ENCODE assay signal across 8 mouse cellular contexts in the genomic region with DNA sequence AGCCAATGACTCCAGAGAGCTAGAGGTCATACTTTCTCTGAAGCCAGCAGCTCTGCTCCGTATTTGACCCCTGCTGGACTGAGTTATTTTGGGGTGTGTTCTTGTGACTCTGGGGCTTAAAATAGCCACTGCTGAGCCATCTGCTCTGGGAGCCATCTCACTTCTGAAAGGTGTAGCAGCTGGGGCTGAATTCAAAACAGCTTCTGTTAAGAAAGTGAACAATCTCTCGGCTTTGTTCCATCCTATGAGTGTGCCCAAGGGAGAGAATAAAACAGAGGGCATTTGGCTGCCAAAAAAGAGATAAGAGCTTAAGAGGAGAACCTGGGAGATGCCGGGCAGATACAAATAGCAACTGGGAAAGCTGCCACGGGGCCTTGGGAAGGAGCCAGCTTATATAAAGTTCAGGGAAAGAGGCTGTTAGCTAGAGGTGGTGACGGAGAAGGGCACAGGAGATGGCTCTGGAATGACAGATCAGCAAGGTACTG.
A peak's percentile ranks its signal among the peaks of the same experiment; 100 is the strongest.
DNase-seq lines count a peak whose midpoint lies in the region; ATAC-seq and TF ChIP-seq lines count a peak whose summit lies in the region.

No protein-coding gene starts in this region.

- no peaks in the 10 kb centered on the region for H3K9me3 ChIP-seq in embryonic facial prominence, embryonic 14.5 days (ENCODE audit: control insufficient read depth, low read length)
- H3K9me3 ChIP-seq in embryonic facial prominence, embryonic 10.5 days = no peaks in the 10 kb centered on the region
- no peaks in the 10 kb centered on the region for H3K9me3 ChIP-seq in limb, embryonic 14.5 days (ENCODE audit: control insufficient read depth, low read length)
- H3K9me3 ChIP-seq in stomach, postnatal 0 days (ENCODE audit: control insufficient read depth, low read length) = no peaks in the 10 kb centered on the region
- no peaks in the 10 kb centered on the region; the same call in 1 of the 2 replicates for H3K9me3 ChIP-seq in midbrain, embryonic 11.5 days (ENCODE audit: control insufficient read depth, low read length)

- ATAC-seq in embryonic facial prominence, embryonic 14.5 days (ENCODE audit: low read depth) = 0 out of 2 replicates have a peak, but pooled peaks have one; percentile 47
- ATAC-seq in cerebellum, adult (ENCODE audit: insufficient number of reproducible peaks, low FRiP score, low TSS enrichment) = peak; percentile 88
- peak; percentile 65; the same call in 1 of the 2 replicates for ATAC-seq in limb, embryonic 14.5 days (ENCODE audit: low FRiP score, low read depth)
- ATAC-seq in stomach, postnatal 0 days (ENCODE audit: low FRiP score, low TSS enrichment) = no peak
- no peak for ATAC-seq in midbrain, embryonic 11.5 days (ENCODE audit: low FRiP score)

- TF ChIP-seq CTCF in stomach, postnatal 0 days (IDR thresholded peaks at IDR 0.05; ENCODE audit: low read depth) = no peak

- H3K27ac ChIP-seq in embryonic facial prominence, embryonic 14.5 days (replicated peaks; ENCODE audit: low read depth, low read length) = no peak overlapping the region
- H3K27ac ChIP-seq in embryonic facial prominence, embryonic 10.5 days (replicated peaks) = no peak overlapping the region
- no peak overlapping the region for H3K27ac ChIP-seq in limb, embryonic 14.5 days (replicated peaks; ENCODE audit: low read depth, low read length)
- no peak overlapping the region for H3K27ac ChIP-seq in stomach, postnatal 0 days (replicated peaks)
- H3K27ac ChIP-seq in midbrain, embryonic 11.5 days (ENCODE audit: low read depth, low read length) = no peak overlapping the region

- no peak overlapping the region for H3K4me2 ChIP-seq in embryonic facial prominence, embryonic 14.5 days (ENCODE audit: low read depth, low read length)
- no peak overlapping the region for H3K4me2 ChIP-seq in limb, embryonic 14.5 days (replicated peaks; ENCODE audit: low read depth, low read length, severe bottlenecking)
- no peak overlapping the region for H3K4me2 ChIP-seq in stomach, postnatal 0 days (replicated peaks; ENCODE audit: low read depth)
- H3K4me2 ChIP-seq in midbrain, embryonic 11.5 days = no peak overlapping the region

- intact Hi-C loops in gastrocnemius, postnatal 14 days (cut with DNase I; ENCODE audit: low total_unique reads) = no loop called here

- no peaks in the 10 kb centered on the region for H3K36me3 ChIP-seq in embryonic facial prominence, embryonic 14.5 days (ENCODE audit: control insufficient read depth, insufficient read depth, low read length)
- no peaks in the 10 kb centered on the region for H3K36me3 ChIP-seq in embryonic facial prominence, embryonic 10.5 days (replicated peaks)
- no peaks in the 10 kb centered on the region for H3K36me3 ChIP-seq in limb, embryonic 14.5 days (ENCODE audit: control insufficient read depth, insufficient read depth, low read length)
- no peaks in the 10 kb centered on the region for H3K36me3 ChIP-seq in stomach, postnatal 0 days (ENCODE audit: control insufficient read depth, insufficient read depth, low read length)
- H3K36me3 ChIP-seq in midbrain, embryonic 11.5 days (ENCODE audit: control insufficient read depth, insufficient read depth, low read length) = no peaks in the 10 kb centered on the region

- no peak overlapping the region for H3K4me3 ChIP-seq in embryonic facial prominence, embryonic 14.5 days (ENCODE audit: low read depth, low read length)
- H3K4me3 ChIP-seq in embryonic facial prominence, embryonic 10.5 days = no peak overlapping the region
- H3K4me3 ChIP-seq in limb, embryonic 14.5 days (replicated peaks; ENCODE audit: low read length) = no peak overlapping the region
- H3K4me3 ChIP-seq in stomach, postnatal 0 days (ENCODE audit: low read depth, low read length) = no peak overlapping the region
- no peak overlapping the region for H3K4me3 ChIP-seq in midbrain, embryonic 11.5 days (ENCODE audit: low read depth, low read length)

- H3K9ac ChIP-seq in embryonic facial prominence, embryonic 14.5 days (ENCODE audit: low read depth, low read length) = no peak overlapping the region
- no peak overlapping the region for H3K9ac ChIP-seq in limb, embryonic 14.5 days (ENCODE audit: low read depth, low read length, severe bottlenecking)
- no peak overlapping the region for H3K9ac ChIP-seq in stomach, postnatal 0 days (ENCODE audit: low read length)
- H3K9ac ChIP-seq in midbrain, embryonic 11.5 days (ENCODE audit: low read length) = no peak overlapping the region

- H3K27me3 ChIP-seq in embryonic facial prominence, embryonic 14.5 days (replicated peaks; ENCODE audit: control insufficient read depth, insufficient read depth, low read length) = no peaks in the 10 kb centered on the region
- H3K27me3 ChIP-seq in embryonic facial prominence, embryonic 10.5 days (replicated peaks; ENCODE audit: low read depth, poor library complexity, severe bottlenecking) = no peaks in the 10 kb centered on the region
- H3K27me3 ChIP-seq in limb, embryonic 14.5 days (ENCODE audit: control insufficient read depth, insufficient read depth, low read length) = no peaks in the 10 kb centered on the region
- no peaks in the 10 kb centered on the region for H3K27me3 ChIP-seq in stomach, postnatal 0 days (ENCODE audit: control insufficient read depth, insufficient read depth, low read length)
- H3K27me3 ChIP-seq in midbrain, embryonic 11.5 days (ENCODE audit: control insufficient read depth, insufficient read depth, low read length) = no peaks in the 10 kb centered on the region

- peaks cover 12% of the 10 kb centered on the region; the same call in 1 of the 2 replicates for H3K4me1 ChIP-seq in embryonic facial prominence, embryonic 14.5 days (ENCODE audit: control insufficient read depth, insufficient read depth, low read length)
- H3K4me1 ChIP-seq in embryonic facial prominence, embryonic 10.5 days = peaks cover 10% of the 10 kb centered on the region
- peaks cover 5% of the 10 kb centered on the region; the same call in 1 of the 2 replicates for H3K4me1 ChIP-seq in limb, embryonic 14.5 days (ENCODE audit: control insufficient read depth, insufficient read depth, low read length)
- H3K4me1 ChIP-seq in stomach, postnatal 0 days (replicated peaks; ENCODE audit: control insufficient read depth, insufficient read depth) = no peaks in the 10 kb centered on the region
- no peaks in the 10 kb centered on the region for H3K4me1 ChIP-seq in midbrain, embryonic 11.5 days (ENCODE audit: control insufficient read depth, insufficient read depth, low read length)

- 39% methylated on average over 5 of the region's 5 CpGs for WGBS in embryonic facial prominence, embryonic 14.5 days
- WGBS in embryonic facial prominence, embryonic 10.5 days = 56% methylated on average over 5 of the region's 5 CpGs
- WGBS in limb, embryonic 14.5 days = 34% methylated on average over 5 of the region's 5 CpGs
- 25% methylated on average over 5 of the region's 5 CpGs for WGBS in stomach, postnatal 0 days
- WGBS in midbrain, embryonic 11.5 days = 69% methylated on average over 5 of the region's 5 CpGs

- TF ChIP-seq POLR2A in limb, embryonic 14.5 days (IDR thresholded peaks at IDR 0.05; ENCODE audit: borderline replicate concordance, extremely low read depth, insufficient read depth, insufficient read length) = no peak

- TF ChIP-seq EP300 in stomach, postnatal 0 days (optimal IDR thresholded peaks at IDR 0.05) = no peak

- DNase-seq in embryonic facial prominence, embryonic 14.5 days (ENCODE audit: low spot score) = peak; percentile 70
- no peak for DNase-seq in embryonic facial prominence, embryonic 10.5 days (ENCODE audit: low spot score)
- peak; percentile 72 for DNase-seq in gastrocnemius, postnatal 14 days
- DNase-seq in kidney, postnatal 10 days = peak; percentile 38
- DNase-seq in limb, embryonic 14.5 days (ENCODE audit: low spot score) = peak; percentile 55
- peak; percentile 24 for DNase-seq in stomach, postnatal 0 days (ENCODE audit: low spot score)
- no peak for DNase-seq in midbrain, embryonic 11.5 days (ENCODE audit: low spot score, missing footprints)

Comparison
In these comparisons a context has a peak if more than half of its experiments do, and no peak if none do; other contexts are left out.
1. DNase-seq: peak in embryonic facial prominence, embryonic 14.5 days (single experiment), gastrocnemius, postnatal 14 days (single experiment), kidney, postnatal 10 days (single experiment), limb, embryonic 14.5 days (single experiment) and stomach, postnatal 0 days (single experiment); none in embryonic facial prominence, embryonic 10.5 days (single experiment) and midbrain, embryonic 11.5 days (single experiment).
2. ATAC-seq: peak in embryonic facial prominence, embryonic 14.5 days (single experiment), cerebellum, adult (single experiment) and limb, embryonic 14.5 days (single experiment); none in stomach, postnatal 0 days (single experiment) and midbrain, embryonic 11.5 days (single experiment).